Mouse (Mus musculus) WW6 (cell line): ENCODE data around the gene Ppp1r8.
A peak's percentile ranks its signal among the peaks of the same experiment; 100 is the strongest.
"Not testable (repeated sequence)": the region's sequence is repeated elsewhere in the genome, so short reads cannot be mapped to it uniquely, and the experiment has no call there.

Experiments
- DNase-seq: peaks from one replicate; pipeline ENCODE4 v3.0.0-alpha.2; 2013; ENCODE audit warnings: low read depth, low spot score

The Ppp1r8 gene

DNA sequence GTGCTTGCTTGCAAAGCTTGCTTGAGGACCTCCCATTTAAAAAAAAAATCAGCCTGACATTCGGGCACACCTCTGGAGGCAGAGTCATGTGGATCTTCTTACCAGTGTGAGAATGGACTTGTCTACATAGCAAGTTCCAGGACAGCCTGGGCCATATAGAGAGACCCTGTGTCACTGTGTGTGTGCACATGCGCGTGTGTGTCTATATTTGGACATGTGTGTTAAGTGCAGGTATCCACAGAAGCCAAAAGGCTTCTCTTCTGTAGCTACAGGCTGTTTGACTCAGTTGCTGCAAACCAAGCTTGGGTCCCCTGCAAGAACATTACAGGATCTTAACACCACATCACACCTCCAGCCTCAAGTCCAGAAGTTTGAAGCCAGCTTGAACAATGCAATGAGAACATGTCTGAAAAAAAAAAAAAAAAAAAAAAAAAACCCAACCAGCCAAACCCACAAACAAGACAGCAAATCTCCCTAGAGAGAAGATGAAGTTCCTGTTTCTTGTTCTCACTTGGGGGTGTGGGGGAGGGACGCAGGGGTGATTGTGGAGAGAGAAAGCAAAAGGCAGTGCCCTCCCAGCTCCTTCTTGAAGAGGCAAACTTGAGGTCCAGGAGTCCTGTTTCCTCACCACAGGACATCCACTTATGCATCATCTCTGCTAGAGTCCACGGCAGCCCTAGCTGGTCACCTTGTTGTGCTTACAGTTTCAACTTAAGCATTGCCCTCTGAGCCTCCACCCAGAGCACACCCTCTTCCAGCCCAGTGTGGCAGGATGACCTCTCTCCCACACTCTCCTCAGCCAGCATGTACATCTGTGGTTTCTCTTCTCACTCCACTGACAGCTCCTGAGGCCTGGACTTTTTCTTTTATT is 35.0 kb downstream of the Ppp1r8 start:
- no peak for DNase-seq

DNA sequence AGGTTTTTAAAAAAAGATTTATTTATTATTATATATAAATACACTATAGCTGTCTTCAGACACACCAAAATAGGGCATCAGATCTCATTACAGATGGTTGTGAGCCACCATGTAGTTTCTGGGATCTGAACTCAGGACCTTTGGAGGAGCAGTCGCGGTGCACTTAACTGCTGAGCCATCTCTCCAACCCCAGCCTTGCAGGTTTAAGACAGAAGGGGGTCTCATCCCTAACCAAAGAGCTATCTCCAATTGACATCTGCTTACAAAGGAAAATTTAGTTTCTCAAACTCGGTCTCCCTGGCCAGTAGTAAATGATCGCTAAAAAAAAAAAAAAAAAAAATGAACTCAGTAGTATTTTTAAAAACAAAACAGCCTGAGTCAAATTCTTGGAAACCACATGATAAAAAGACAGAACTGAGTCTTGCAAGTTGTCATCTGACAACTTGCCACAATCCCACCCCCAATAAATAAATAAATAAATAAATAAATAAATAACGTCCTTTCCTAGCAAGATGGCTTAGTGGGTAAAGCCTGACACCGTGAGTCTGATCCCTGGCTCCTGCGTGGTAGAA is 36.3 kb downstream of the Ppp1r8 start:
- DNase-seq: no peak

DNA sequence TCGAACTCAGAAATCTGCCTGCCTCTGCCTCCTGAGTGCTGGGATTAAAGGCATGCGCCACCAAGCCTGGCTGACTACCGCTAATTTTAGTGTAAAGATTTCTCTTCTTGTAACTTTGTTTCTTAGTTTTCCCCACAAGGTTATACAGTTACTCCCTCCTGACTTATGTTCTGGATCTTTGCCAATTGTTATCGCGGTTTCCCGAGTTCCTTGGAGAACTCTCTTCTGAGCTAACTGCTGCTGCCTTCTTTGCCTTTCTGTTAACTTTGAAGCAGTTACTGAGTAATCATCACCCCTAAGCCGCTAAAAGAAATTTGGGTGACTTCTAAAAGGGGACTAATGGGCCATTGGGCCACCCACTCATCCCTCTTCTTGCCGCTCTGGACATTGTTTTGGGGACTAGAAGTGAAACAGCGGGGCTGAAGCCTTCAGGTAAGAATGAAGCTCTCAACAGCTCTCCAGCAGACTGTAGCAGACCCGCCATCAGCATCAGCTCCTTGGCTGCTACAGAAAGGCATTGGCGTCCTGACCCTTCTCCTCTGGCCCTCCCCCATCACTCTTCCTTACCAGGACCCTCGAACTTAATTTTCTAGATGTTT is 37.3 kb downstream of the Ppp1r8 start:
- DNase-seq: no peak

DNA sequence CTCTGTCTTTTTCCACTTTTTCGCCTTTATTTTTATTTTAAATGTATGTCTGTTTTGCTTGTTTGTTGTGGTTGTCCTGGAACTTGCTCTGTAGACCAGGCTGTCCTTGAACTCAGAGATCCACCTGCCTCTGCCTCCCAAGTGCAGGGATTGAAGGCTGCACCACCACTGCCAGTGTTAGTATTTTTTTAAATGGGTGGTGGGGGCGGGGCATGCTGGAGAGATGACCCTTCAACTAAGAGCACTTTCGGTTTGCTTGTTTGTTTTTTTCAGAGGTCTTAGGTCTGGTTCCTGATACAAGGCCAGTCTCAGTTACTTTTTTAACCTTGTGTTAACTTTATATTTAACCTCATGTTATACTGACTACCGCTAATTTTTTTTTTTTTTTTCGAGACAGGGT is 37.8 kb downstream of the Ppp1r8 start:
- no peak for DNase-seq

DNA sequence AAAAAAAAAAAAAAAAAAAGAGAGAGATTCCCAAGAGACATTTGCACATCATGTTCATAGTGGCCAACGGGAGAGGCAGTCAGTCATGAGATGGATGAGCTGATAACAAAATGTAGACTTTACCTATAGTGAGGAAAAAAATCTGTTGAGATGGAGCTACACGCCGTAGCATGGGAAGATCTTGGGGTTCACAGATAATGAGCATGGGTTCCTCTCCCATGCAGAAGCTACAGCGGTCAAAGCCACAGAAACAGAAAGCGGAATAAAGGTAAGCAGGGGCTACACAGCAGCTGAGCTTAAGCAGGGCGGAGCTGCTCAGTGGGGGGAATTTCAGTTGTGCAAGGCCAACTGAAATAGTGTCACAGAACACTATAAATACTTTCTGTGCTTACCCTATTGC is 38.6 kb downstream of the Ppp1r8 start:
- no peak for DNase-seq

DNA sequence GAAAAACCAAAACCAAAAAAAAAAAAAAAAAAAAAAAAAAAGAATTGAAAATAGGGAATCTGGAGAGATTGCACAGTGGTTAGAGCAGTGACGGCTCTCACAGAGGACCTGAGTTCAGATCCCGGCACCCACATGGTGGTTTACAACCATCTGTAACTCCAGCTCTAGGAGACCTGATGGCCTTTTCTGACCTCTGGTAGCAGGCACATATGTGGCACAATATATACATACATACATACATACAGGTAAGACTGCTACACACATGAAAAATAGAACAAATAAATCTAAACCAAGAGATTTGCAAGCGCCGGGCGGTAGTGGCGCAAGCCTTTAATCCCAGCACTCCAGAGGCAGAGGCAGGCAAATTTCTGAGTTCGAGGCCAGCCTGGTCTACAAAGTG is 39.1 kb downstream of the Ppp1r8 start:
- DNase-seq: no peak

DNA sequence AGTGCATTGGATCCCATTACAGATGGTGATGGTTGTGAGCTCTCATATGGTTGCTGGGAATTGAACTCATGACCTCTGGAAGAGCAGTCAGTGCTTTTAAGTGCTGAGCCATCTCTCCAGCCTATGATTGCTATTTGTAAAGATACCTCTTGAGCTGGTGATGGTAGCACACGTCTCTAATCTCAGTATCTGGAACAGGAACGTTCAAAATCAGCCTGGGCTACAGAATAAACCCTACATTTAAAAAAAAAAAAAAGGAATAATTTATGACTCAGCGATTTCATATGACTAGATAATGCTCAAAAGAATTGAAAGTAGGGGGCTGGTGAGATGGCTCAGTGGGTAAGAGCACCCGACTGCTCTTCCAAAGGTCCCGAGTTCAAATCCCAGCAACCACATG is 39.8 kb downstream of the Ppp1r8 start:
- DNase-seq: no peak

DNA sequence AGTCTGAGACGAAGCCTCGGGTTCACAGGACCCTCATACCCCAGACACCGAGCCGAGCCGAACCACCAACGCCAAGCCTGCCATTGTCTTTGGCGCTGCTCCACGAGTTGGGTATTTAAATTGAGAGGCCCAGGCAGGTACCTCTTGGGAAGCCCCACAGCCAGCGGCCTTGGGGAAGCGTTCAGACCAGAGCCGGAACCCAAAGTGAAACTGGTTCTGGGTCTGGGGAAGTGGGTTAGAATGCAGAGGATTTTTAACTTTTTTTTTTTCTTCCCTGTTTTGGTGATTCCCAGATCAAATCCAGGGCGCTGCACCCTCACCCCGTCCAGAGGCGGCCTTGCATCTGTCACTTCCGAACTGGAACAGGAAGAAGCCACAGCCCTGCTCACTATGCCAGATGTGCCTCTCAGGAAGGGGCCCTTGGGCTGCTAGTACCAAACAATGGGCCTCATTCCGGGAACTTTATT is 40.8 kb downstream of the Ppp1r8 start:
- no peak for DNase-seq

DNA sequence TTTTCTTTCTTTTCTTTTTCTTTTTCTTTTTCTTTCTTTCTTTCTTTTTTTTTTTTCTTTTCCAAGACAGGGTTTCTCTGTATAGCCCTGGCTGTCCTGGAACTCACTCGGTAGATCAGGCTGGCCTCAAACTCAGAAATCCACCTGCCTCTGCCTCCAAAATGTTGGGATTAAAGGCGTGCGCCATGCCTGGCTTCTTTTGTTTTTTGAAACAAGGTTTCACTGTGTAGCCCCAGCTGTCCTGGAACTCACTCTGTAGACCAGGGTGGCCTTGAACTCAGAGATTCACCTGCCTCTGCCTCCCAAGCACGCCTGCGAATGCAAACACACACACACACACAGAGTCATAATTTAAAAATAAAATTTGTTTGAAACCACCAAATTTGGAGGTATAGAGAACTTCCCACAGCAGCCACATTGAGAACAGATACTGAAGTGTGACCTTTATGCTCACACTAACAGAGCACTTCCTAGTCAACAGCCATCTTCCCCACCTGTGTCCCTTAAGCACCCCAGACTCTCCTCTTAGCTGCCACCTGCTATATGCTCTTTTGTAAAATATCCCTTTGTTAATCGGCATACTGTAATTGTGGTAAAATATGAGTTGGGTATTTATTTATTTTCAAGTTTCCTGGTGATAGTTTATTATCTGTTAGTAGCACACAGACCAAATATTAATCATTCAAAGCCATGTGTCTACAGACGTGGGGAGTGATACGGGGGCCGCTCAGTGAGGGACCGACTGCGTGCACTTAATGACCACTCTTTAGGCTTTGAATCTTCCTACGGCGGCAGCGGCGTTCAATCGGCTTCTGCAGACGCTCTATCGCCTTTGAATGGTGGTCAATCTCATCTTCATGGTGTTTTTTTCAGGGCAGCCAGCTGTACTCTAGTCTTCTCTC is 41.5 kb downstream of the Ppp1r8 start:
- no peak for DNase-seq

DNA sequence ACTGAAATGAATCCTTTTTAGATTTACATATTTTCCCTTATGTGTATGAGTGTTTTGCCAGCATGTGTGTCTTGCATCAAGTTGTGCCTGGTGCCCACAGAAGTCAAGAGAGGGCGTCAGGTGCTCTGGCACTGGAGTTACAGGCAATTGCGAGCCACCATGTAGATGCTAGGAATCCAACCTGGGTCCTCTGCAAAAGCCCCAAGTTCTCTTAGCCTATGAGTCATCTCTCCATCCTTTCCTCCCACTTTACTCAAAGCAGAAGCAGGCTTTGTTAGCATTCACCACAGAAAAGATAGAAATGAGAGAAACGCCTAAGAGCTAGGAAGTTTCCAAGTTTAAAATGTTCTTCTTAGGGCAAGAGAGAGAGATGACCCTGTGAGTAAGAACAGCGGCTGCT is 43.1 kb downstream of the Ppp1r8 start:
- DNase-seq: no peak

DNA sequence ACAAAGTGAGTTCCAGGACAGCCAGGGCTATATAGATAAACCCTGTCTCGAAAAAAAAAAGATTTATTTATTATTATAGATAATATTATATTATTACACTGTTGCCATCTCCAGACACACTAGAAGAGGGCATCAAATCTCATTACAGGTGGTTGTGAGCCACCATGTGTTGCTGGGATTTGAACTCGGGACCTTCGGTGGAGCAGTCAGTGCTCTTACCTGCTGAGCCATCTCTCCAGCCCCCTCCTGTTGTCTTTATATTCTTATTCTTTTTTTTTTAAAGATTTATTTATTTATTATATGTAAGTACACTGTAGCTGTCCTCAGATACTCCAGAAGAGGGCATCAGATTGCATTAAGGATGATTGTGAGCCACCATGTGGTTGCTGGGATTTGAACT is 44.3 kb downstream of the Ppp1r8 start:
- not testable (repeated sequence) for DNase-seq

DNA sequence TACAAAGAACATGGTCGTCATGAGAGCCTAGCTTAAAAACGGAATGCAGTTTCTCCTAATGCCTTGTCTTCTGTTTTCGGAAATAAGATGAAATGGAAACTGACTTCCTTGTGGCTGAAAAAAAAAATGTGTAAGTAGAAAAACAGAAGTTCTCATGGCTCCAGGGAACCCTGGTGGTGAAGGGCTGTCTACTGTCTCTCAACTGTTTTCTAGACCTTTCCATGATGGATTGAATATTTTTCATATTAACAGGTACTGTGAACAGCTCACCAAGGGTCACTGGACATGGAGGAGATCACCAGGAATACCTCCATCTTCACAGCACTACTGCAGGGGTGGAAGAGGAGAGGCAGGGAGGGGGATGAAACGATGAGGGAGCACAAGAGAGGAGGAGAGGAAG is 44.9 kb downstream of the Ppp1r8 start:
- no peak for DNase-seq

DNA sequence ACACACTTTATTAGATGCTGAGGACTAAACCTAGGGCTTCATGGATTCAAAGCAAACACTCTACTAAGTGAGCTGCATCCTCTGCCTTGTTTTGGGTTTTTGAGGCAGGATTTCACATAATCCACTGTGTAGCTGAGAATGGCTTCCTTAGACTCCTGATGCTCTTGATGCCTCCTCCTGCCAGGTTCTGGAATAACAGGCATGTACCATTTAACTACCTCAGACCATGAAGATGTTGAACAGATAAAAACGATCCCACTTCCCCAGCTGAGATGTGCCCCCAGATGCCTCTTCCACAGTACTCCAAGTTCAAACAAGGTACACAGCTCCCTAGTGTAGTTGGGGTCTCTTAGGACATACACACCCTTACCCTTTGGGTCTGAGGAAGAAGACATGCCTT is 45.5 kb downstream of the Ppp1r8 start:
- DNase-seq: no peak

DNA sequence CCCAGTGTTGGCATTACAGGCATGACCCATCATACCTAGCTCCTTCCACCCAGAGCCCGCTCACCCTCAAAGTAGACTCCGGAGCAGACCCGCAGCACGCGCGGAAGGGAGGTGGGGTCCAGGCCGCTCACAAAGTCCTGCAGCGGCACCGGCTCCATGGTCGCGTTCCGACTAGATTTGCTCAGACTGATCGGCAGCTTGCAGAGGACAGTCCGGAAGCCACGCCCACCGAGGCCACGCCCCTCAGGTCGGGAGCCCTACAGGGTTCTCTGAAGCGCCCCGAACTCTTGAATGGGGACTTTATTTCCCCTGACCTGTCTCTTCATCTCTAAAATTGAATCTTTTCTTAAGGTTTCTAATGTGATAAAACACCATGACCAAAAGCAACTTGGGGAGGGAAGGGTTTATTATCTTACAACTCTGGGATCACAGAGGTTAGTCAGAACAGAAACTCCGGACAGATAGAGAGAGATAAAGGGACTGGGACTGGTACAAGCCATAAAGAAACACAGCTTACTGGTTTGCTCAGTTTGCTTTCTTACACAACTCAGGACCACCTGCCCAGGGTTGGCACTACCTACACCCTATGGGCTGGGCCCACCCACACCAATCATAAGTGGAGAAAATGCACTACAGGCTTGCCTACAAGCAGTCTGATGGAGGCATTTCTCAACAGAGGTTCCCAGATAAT is 46.6 kb downstream of the Ppp1r8 start, which contains the start of gene Themis2:
TSS of gene Themis2 (minus strand) at position 192 of the 691 bp plus-strand sequence.
- peak; percentile 59 for DNase-seq

DNA sequence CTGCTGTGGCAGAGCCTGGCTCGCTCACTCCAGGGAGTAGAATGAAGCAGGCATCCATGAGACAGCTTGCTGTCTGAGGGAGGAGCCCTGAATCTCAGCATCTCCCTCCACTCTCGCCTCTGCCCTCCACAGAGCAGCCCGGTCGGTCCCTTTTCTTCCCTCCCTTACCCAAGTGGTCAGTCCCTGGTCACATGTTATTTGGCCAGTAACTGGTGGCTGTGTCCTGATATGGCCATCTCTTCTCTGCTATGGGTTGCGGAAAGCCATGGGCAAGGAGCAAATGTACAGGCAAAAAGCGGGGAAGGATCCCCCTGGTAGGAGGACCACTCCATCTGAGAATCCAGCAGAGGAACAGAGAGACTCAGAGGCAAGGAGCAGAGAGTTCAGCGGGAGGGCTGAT is 47.8 kb downstream of the Ppp1r8 start:
- no peak for DNase-seq

DNA sequence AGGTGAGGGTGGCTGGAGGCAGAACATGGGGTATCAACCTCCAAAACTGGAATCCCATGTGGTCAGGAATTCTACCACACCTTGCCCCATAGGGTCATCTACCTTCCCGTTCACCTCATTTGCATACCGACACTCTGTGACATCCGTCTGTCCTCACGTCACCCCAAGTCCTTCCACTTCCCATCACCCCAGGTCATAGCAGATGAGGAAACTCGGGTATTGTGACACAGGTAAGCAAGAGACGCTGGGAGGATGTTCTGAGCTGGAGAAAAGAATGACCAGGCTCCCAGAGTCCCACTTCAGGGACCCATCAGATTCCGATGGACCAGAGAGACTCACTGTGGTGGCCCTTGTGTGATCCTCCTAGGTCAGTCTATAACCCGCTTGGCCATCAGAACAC is 48.2 kb downstream of the Ppp1r8 start:
- no peak for DNase-seq

DNA sequence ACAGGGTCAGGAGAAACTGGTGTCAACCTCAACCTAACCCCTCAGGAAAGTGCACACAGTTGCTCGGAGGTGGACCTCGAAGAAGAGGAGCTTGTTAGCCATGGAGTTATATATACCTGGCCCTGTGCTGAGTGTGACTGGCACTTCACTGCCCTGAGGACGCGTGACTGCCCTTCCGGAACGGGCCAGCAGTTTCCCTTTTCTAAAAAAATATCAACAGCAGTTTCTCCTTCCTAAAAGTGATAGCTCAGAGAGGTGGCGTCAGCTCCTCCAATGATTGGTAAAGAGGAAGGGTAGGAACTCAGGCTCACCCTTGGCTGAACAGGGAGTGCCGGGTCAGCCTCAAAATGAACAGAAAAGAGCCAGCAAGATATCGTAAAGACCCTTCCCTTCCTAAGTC is 48.9 kb downstream of the Ppp1r8 start:
- DNase-seq: no peak

DNA sequence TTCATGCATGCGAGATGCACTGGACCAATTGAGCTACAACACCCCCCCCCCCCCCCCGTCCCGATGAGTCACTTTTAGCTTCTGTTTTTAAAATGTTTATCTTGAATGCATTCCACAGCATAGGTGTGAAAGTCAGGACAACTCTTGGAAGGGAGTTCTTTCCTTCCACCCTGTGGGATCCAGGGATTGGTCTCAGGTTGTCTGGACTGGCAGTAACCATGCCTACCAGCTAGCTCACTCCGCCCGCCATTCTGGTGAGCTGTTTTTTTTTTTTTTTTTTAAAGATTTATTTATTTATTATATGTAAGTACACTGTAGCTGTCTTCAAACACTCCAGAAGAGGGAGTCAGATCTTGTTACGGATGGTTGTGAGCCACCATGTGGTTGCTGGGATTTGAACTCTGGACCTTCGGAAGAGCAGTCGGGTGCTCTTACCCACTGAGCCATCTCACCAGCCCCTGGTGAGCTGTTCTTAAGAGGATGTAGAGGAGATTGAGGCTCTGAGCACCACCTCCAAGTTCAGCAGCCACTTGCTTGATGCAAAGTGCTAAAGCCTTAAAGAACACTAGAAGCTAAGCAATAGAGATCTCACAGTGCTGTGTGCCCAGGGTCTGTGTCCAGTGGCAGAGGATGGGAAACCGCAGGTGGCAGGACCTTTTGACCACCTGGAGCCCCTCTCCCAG is 49.5 kb downstream of the Ppp1r8 start:
- not testable (repeated sequence) for DNase-seq

DNA sequence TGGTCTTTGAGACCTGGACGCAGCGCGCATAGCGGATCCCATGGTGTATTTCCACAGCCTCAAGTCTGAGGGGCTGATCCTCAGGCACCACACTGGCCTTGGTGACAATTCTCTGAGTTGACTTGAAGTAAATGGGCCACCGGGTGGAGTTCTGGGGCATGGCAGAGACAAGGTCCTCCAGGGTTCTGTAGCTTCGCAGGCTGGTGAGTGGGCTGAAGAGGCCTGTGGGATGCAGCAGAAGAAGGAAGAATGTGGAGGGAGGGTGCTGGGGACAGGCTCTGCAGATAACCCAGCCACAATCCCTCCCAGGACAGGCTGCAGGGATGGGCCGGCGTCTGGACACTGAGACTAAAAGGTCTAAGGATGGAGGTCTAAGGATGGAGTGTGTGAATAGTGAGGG is 53.2 kb downstream of the Ppp1r8 start:
- no peak for DNase-seq

DNA sequence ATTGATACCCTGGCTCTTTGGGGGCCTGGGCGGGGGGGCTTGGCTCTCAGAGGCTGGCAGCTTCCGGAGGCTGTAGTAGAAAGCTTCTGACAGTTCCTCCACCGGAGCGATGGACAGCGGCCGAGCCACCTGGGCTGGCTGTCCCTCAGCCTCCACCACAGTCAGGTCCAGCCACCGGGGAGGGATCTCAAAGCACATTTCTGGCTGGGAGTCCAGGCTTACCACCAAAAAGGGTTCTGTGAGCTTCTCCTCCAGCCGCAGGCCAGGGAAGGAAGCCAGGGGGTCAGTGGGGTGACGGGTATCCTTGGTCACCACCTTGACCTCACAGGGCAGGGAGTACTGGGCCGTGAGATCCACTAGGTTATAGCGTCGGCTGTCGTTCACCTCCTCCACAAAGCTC is 57.7 kb downstream of the Ppp1r8 start:
- no peak for DNase-seq

DNA sequence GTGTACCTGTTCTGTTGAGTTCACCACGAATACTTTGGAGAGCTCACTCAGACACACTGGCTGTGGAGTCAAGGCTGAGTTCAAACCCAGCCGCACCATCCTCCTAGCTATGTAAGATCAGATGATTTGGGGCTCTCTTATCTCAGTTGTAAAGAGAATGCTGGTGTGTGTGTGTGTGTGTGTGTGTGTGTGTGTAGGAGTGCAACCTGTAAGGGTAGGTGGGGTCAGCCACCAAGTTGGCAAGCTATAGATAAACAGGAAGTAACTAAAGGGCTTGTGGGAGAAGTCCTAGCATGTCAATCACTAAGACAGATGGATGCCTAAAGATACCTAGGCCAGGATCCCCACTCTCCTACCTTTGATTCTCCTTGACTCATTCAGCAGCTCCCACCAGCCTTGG is 59.2 kb downstream of the Ppp1r8 start:
- no peak for DNase-seq
